Mouse (Mus musculus): ENCODE measurements at regions not wholly inside any gene's neighbourhood (a gene's known extent, or its start where the extent isn't known, plus 50 kb on each side); places are given as distances from the start of the nearest gene placed in this dataset.

- no peak for DNase-seq (ENCODE audit: low spot score)
Observed at GRCm38 (mm10) chr17:9905501-9906462, 236.3 kb upstream of the Pabpc6 start.

- no peak for DNase-seq (ENCODE audit: low spot score)
Observed at GRCm38 (mm10) chr17:9904525-9904991, 235.0 kb upstream of the Pabpc6 start.

- DNase-seq (ENCODE audit: low spot score): no peak
Observed at GRCm38 (mm10) chr17:9903313-9903712, 233.8 kb upstream of the Pabpc6 start.

GRCm38 (mm10) chr17:9896964-9897363 lies 227.4 kb upstream of the Pabpc6 start:
- no peak for DNase-seq (ENCODE audit: low spot score)

GRCm38 (mm10) chr17:9895686-9896082 lies 226.2 kb upstream of the Pabpc6 start:
- DNase-seq (ENCODE audit: low spot score): no peak

GRCm38 (mm10) chr17:9894828-9895685 lies 225.5 kb upstream of the Pabpc6 start:
- no peak for DNase-seq (ENCODE audit: low spot score)

- DNase-seq (ENCODE audit: low spot score): no peak
Observed at GRCm38 (mm10) chr17:9893966-9894365, 224.4 kb upstream of the Pabpc6 start.

- no peak for DNase-seq (ENCODE audit: low spot score)
Observed at GRCm38 (mm10) chr17:9892776-9893175, 223.3 kb upstream of the Pabpc6 start.

- no peak for DNase-seq (ENCODE audit: low spot score)
Observed at GRCm38 (mm10) chr17:9892141-9892540, 222.6 kb upstream of the Pabpc6 start.

- DNase-seq (ENCODE audit: low spot score): no peak
Observed at GRCm38 (mm10) chr17:9888494-9888893, 219.0 kb upstream of the Pabpc6 start.

GRCm38 (mm10) chr17:9885110-9885509 lies 215.6 kb upstream of the Pabpc6 start:
- no peak for DNase-seq (ENCODE audit: low spot score)

GRCm38 (mm10) chr17:9882639-9883226 lies 213.2 kb upstream of the Pabpc6 start:
- no peak for DNase-seq (ENCODE audit: low spot score)

- no peak for DNase-seq (ENCODE audit: low spot score)
Observed at GRCm38 (mm10) chr17:9879556-9880206, 210.2 kb upstream of the Pabpc6 start.

GRCm38 (mm10) chr17:9873695-9874094 lies 204.2 kb upstream of the Pabpc6 start:
- no peak for DNase-seq (ENCODE audit: low spot score)

GRCm38 (mm10) chr17:9870237-9870636 lies 200.7 kb upstream of the Pabpc6 start:
- no peak for DNase-seq (ENCODE audit: low spot score)

GRCm38 (mm10) chr17:9868747-9869281 lies 199.3 kb upstream of the Pabpc6 start:
- DNase-seq (ENCODE audit: low spot score): no peak

- no peak for DNase-seq (ENCODE audit: low spot score)
Observed at GRCm38 (mm10) chr17:9864254-9864653, 194.7 kb upstream of the Pabpc6 start.

GRCm38 (mm10) chr17:9861923-9862854 lies 192.7 kb upstream of the Pabpc6 start:
- DNase-seq (ENCODE audit: low spot score): no peak

GRCm38 (mm10) chr17:9861346-9861745 lies 191.8 kb upstream of the Pabpc6 start:
- no peak for DNase-seq (ENCODE audit: low spot score)
